Mouse (Mus musculus): ENCODE measurements around the gene Plekhm2.

DNA sequence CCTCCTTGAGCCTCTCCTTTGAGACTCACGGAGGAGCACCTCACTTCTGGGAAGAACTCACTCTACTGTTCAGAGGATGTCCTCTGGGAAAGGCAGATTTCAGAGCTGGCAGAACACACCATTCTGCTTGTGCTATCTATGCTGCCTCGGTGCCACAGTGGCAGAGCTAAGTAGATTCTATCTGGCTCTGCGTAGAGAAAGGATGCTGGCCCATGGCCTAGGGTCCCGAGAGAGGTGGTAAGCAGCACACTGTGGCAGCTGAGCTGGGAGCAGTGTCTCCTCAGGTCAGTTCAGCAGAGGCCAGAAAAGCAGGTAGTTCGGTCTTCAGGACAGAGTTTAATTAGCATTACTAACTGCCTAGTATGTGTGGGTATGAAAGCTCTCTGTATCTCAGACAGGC is 16.4 kb downstream of the Plekhm2 start:
- TF ChIP-seq POLR2A (IDR thresholded peaks at IDR 0.05; ENCODE audit: insufficient read depth, low read depth, low read length) (no peak), CTCF (IDR thresholded peaks at IDR 0.05; ENCODE audit: insufficient read depth, low read depth, low read length) (no peak)

Data from olfactory bulb, adult 2 months (tissue).